Mouse (Mus musculus) left cerebral cortex, adult 8-10 months (tissue): ENCODE data around the gene Nfe2l2. TPM values are rescaled to one million over a fixed set of nuclear protein-coding genes. Genes with fewer than 3 reads are reported as not detected.
A peak's percentile ranks its signal among the peaks of the same experiment; 100 is the strongest.

Experiments
- DNase-seq, 2 experiments: peaks; one replicate each; pipeline ENCODE4 v3.0.0; 2022; ENCODE audit warnings: low spot score in 2 of 2
- total RNA-seq, 4 experiments: library from RNA; stranded (reverse); gene quantifications; 2 replicates each; pipeline ENCODE4 v1.2.4; 2022

Gene Nfe2l2
- total RNA-seq, 4 experiments from 2014 or later, result 14.1 to 20.5 (median 17.9) TPM

DNA sequence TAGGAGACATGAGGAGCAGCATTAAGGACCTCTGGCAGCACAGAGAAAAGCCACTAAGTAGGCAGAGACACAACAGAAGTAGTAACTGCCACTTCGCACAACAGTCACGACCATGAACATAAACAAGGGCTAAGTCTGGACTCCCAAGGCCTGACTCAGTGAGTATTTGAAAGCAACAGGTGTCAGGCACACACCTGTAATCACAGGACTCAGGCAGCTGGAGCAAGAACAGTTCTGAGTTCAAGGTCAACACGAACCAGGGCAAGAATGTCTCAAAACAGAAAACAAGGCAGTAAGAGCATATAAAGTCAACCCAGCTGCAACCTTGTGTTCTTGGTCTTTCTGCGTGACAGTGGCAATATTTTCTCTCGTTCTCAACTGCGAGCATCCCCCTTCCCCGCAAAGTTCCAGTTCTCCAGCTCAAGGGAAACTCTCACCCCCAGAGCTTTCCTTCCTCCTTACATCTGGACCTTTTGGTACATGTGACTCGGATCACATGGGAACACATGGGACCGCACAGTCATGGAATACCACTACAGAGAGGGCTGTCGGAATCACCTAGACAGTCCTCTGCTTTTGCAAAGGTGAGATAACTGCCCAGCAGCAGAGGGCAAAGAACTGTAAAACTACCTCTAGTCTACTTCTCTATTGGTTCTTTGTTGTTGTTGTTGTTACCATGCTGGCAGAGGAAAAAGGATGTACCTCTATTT lies 17.2 kb downstream of the Nfe2l2 start:
- DNase-seq, result no peak

DNA sequence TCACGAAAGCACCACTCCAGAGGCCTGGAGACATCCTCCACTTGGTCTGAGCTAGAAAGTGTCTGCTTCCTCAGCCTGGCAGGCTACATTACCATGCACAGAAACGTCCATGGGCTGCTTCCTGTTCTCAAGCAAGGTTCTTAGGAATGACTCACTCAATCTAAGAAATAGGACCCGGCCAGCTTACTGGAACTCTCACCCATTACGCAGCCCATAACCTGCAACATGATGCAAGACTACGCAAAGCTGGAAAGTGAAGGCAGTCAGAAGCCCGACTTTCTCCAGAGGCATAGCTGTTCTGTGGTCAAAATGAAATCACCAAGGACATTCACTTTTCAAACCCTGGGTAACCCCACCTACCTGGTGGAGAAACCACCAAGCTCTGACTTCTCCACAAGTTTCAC lies 19.0 kb downstream of the Nfe2l2 start:
- no peak for DNase-seq

DNA sequence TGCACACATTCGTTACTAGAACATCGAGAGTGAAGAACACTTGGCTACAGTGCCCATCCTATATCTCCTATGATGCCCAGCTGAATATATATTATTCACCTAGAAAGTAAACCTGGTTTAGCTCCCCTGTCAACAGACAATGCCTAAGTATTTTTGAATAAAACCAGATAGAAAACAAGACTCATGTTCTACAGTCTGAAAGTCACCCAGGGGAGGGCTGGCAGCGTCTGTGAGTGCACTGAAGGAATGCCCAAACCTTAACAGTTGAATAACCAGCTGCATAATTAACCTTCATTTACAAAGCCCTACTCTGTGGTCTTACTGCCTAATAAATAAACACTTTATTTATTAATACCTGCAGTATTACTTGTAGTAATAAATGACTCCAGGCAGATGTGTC lies 19.9 kb downstream of the Nfe2l2 start:
- DNase-seq, result no peak

DNA sequence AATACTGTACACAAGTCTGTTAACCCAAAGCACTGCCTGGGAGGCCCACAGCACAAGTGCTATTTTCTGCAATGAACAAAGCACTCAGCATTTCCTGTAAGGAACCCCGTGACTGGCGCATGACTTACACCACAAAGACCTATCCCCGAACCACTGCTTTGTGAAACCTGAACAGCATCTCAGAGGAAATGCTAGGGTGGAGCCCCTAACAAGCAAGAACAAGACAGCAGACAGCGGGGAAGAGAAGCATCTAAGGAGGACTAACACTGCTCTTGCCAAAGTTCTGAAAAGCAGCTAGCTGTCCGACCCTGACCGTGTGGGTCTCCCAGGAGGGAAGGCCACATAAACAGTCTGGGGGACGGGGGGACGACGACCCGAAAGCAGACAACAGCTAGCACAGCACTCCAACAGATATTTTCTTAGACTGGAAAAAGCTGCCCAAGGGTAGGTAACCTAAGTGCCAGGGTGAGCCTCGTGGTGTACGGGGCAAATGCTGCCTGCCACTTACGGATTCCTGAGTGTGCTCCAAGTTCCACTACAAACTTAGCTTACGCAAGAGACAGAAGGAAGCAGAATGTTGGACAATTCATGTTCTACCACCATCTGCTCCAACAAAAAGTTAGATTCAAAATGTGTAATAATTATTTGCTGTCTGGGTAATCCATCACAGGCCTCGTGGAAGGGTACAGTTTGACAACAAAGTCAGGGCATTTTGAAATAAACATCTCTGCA lies 21.3 kb downstream of the Nfe2l2 start:
- no peak for DNase-seq

DNA sequence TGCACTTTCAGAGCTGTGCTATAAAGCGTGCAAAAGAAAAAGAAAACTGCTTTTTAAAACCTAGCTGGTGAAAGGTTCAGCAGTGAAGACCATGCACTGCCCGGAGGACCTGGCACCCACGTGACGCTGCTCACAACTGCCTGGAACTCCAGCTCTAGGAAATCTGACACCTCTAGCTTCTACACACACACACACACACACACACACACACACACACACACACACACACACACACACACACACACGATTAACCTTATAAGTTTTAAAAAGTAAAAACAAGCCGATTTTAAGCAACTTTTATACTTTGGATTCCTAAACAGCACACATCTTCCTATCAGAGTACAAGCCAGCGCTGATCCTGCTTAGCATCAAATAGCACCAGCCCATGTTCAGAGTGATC lies 23.0 kb downstream of the Nfe2l2 start:
- no peak for DNase-seq

DNA sequence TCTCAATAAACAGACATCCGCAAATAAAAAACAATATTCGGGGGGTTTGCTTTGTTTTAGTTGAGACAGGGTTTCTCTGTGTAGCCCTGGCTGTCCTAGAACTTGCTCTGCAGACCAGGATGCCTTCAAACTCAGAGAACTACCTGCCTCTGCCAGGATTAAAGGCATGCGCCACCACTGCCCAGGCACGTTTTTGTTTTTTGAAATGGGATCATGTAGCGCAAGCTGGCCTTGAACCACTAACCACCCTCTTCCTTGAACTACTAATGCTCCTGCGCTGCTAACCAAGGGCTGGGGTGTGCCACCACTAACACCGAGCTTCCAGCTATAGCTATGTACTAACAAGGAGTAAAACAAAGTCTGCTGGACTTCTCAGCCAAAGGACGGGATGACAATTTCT lies 24.5 kb downstream of the Nfe2l2 start:
- no peak for DNase-seq

DNA sequence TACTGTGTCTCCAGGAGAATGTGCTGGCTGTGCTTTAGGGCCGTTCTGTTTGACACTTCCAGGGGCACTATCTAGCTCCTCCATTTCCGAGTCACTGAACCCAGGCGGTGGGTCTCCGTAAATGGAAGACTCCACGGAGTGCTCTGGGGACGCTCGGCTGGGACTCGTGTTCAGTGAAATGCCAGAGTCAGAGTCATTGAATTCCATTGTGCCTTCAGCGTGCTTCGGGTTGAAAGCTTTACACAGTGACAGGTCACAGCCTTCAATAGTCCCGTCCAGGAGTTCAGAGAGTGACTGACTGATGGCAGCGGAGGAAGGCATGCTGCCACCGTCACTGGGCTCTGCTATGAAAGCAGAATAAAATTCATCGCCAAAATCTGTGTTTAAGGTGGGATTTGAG lies 27.9 kb downstream of the Nfe2l2 start:
- no peak for DNase-seq

DNA sequence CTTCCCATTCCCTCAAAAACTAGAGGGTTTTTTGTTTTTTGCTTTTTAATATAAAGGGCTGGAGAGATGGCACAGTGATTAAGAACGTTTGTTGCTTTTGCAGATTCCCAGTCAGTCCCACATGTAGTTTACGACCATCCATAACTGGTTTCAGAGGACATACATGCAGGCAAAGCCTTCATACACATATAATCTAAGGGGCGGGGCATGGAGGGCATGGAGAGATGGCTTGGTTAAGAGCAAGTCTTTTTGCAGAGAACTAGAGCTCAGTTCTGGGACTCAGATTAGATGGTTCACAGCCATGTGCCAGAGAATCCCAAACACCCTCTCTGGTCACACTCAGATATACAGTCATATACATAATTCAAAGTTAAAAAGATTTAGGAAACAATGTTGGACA lies 31.9 kb downstream of the Nfe2l2 start:
- no peak for DNase-seq

DNA sequence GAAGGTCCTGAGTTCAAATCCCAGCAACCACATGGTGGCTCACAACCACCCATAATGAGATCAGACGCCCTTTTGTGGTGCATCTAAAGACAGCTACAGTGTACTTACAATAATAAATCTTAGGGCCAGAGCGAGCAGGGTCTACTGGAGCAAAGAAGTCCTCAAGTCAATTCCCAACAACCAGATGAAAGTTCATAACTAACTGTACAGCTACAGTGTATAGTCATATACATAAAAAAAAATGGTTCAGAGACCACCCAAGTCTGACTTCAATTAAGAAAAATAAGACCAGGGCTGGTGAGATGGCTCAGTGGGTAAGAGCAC lies 33.1 kb downstream of the Nfe2l2 start:
- DNase-seq, result no peak

DNA sequence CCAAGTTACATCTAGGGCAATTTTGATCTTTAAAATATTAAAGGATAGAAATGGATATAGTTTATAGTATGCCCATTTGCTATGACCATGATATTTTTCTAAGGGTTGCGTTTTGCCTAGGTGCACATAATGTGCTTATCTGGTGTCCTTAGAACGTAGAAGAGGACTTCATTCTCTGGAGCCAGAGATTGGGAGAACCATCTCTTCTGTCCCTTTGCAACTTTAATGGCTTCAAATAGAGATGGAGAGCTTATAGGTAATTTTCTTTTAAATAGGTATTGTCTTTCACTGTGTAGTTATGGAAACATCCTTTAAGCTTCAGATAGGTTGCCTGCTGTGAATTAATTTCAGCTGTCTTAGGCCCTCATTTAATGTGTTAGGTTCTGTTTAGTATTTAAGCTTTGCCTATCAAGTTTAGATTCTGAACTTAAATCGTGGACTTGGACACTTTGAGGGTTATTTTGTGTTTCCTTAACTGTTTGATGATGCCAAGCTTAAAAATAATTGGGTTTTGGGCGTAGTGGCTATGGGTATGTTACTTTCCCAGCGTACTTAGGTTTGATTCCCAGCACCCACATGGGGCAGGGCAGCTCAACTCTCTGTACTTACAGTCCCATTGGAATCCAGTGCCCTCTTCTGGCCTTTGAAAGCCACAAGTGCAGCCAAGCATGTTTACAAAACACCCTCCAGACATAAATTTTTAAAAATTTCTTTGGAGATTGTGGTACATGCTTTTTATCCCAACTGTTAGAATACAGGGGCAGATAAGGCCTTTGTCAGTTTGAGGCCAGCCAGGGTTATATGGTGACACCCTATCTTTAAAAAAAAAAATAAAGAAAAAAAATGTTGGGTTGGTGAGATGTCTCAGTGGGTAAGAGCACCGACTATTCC lies 33.8 kb downstream of the Nfe2l2 start:
- no peak for DNase-seq

DNA sequence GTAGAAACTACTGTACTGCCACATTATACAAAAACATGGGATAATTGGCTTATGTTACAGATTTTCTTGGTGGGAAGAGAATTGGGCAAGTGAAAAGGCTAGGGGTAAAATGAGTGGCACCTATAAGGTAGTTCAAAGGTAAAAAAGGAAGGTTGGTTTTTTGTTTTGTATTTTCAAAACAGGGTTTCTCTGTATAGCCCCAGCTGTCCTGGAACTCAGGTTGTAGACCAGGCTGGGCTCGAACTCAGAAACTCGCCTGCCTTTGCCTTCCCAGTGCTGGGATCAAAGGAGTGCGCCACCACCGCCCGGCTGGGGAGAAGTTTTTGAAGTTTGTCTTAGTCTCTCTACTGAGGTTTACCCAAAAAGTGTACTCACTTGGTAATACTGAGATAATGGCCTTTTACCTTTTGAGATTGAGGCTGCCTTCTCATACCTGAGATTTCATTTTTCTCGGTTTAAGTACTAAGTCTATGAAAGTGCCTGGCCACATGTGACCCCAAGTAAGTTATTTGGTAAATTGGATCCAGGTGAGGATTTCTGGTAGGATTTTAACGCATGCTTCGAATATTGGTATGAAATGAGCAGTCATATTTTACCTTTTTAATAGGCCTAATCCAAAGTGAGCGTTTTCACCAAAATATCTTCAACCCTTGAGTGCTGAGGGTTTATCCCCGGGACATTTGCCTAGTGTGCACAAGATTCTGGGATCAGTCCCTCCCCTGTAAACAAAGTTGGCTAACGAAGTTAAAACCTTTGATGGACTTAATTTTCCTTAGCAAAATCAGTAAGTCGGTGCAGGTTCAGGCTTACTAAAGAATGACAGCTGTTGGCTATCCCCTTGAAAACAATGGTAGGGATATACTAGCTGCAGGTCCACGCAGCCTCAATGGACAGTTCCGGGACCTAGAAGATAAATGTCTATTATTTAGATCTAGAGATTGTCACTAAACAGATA lies 34.7 kb downstream of the Nfe2l2 start:
- no peak for DNase-seq

DNA sequence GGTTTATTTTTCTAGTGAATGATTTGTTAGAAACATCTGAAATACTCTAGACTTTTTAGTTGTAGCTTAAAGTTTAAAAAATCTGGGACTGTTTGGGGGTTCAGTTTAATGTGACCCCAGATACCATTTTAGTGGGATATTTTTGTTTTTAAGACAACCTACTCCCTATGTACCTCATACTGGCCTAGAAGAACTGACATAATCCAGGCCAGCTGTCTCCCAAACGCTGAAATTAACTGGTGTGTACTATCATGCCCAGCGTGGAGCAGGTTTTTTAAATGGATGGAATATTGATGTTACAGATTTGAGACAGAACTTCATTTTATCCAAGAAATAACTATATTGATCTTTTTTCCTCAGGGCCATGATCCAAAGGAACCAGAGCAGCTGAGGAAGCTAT lies 43.3 kb downstream of the Nfe2l2 start:
- no peak for DNase-seq

DNA sequence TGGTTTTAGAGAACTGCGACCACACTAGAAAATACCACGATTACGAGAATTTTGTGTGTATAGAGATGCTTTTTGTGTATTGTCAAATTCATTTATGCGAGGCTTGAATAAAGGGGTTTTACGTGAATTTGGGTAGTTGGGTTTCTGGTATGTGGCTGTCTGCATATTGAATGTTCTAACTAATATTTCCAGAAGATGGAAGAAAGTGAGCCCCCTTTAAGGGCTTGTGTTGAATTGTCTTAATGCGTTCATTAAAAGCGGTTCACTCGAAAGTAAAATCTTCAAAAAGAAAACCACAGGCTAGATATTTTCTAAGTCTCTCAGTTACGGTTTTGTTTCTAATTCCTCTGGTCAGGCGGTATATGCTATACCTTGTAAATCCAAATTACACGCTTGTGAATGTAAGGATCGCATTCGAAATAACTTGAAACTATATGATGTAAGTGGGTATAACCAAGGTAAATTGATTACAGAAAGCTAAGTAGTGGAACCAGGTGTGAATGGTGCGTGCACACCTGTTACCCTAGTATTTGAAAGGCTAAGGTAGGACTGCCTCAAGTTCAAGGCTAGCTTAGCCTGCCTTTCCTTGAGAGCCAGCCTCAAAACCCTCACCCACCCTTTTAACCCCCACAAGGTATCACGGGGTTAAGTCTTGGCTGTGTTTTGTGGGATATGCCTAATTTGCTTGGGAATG lies 44.0 kb downstream of the Nfe2l2 start:
- DNase-seq, result no peak

DNA sequence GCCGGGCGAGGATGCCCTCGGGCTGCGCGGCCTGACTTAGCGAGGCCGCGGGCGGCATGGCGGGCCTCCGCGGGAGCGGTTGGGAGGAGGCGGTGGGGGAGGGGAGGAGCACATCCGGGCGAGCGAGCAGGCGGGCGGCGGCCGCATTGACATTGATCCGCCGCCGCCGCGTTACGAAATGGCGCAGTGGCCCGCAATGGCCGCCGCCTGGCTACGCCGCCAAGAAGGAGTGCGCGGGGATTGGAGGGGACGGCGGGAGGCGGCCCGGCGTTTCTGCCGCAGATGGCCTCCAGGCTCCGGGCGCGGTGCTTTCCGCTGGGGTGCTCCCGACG lies 44.8 kb downstream of the Nfe2l2 start:
- DNase-seq, result peak; percentile 78 to 85

DNA sequence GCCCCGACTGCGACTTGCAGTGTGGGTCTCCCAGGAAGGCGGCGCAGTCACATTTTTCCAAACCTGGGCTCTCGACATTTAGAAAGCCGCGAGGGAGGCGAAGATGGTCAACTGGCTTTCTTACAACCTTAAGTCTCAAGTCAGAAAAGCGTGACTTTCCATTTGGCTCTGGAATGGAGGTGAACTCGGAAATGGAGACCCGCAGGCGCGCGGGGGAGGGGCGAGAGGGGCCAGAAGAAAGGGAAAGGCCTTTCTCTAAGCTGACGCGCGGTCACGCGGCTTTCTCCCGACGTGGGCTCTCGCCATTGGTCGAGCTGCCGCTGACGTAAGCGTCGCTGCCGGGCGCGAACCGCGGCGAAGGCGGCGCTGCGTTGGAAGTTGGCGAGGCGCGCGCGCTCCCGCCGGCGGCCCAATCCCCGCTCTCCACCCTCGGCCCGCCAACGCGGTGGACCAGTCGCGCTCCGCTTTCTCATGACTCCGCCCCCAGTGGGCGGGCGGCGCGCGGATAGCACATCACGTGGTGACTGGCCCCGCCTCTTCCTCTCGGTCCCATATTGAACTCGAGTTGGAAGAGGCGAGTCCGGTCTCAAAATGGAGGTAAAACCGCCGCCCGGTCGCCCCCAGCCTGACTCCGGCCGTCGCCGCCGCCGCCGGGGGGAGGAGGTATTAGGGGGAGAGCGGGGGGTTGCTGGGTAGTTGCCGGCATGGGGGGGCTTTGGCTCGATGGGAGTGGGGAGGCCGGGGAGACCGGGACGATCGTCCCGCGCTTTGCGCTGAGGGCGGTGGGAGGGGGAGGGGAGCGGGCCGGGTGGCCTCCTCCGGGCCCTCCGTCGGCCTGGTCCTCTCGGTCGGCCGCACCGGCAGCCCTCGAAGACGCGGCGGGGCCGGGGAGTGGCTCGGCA lies 45.5 kb downstream of the Nfe2l2 start, which contains the start of gene Hnrnpa3:
Gene Hnrnpa3 (plus strand): TSS at position 535 of the 902 bp plus-strand sequence.
- peak; percentile 98 to 99 for DNase-seq

DNA sequence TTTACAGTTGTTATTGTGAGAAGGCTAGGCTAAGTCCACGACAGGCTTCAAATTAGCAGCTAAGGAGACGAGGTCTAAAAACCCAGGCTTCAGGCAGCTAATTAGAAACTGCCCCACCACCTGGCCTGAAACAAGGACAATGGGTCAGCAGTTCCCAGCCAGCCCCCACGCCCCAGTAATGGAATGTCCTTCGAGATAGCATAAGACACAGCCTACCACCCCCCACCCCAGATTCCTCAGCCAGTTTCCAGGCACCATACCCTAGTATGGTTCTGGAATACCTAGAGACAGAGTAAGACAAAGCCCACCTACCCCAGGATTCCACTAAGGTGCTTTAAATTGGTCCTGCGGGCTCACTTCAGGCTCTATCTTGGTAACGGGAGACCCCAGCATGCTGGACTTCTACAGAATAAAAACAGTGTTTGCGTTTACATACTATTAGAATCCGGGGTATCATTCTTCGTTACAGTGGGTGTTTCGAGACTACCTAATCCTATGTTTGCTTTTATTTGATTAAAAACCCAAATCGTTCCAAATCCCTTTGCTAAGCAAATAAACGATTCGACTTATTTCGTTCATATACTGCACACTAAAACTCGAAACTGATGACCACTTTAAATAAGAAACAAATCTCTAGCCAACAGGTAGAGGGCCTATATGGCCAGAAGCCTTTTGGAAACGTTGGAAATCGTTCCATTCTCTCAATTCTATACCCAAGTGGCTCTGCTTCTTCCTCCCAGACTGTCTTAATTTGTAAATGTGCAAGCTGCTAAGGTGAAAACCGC lies 46.3 kb downstream of the Nfe2l2 start:
- peak in 1 of 2 experiments; percentile 22 for DNase-seq

DNA sequence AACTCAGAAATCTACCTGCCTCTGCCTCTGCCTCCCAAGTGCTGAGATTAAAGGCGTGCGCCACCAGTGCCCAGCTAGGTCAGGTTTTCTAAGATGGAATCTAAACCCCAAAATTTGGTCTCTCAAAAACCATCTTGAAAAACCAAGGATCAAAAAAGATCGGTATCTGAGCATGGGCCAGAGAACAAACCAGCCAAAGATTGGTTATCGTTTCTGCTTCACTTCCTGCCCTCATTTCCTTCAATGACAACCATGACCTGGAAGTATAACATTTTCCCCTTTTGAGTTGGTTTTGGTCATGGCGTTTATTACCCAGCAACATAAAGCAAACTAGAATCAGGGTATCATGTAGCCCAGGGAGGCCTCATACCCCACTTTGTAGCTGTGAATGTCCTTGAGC lies 47.5 kb downstream of the Nfe2l2 start:
- no peak for DNase-seq

DNA sequence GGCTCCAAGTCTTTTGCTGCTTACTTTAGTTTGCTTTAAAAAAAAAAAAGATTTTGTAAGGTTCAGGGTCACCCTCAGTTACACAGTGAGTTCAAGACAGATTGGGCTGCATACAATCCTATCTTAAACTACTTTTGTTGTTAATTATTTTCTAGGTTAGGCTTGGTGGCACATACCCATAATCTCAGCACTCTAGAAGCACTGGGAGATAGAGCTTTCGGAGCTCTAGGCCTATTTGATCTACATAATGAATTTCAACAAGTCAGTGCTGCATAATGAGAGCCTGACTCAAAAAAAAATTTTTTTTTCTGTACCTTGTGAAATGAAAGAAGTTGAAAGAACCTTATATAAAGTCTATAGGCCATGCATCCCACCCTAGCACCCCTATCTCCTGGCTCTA lies 49.8 kb downstream of the Nfe2l2 start:
- no peak for DNase-seq

DNA sequence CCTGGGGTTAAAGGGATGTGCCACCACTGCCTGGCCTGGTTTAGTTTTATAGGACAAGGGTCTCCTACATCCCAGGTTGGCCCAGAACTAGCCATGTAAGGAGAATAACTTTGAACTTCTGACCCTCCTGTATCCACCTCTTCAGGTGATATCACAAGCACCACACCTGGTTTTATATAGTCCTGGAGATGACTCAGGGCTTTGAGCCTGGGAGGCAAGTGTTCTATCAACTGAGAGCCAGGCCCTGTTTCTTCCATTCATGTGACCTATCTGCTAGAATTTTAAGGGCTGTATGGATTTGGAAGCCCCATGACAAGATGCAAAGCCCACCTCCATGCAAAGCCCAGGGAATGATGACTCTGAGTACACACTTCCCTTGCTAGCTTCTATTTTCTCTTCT lies 51.3 kb downstream of the Nfe2l2 start:
- DNase-seq, result no peak
